In genomic region chr12:52448218-52448617, GRCm38 (mm10) we compare ENCODE assay signal across 9 mouse cellular contexts. TPM values are rescaled to one million over a fixed set of nuclear protein-coding genes. Genes with fewer than 3 reads are reported as not detected.
DNase-seq lines count a peak whose midpoint lies in the region; ATAC-seq and TF ChIP-seq lines count a peak whose summit lies in the region.
"Had no signal": no experiment of that assay in that cellular context is flagged by ENCODE, and none has a peak within 500 bp of the region (broad histone marks: within the 10 kb centered on the region; RNA-seq: fewer than 3 reads in every experiment).

No protein-coding gene starts in this region.

- H3K4me3 ChIP-seq in small intestine, adult 2 months (ENCODE audit: low read depth, low read length), result no peak overlapping the region
- no peak overlapping the region for H3K4me3 ChIP-seq in forebrain, postnatal 0 days (ENCODE audit: low read depth, low read length)
- H3K4me3 ChIP-seq: midbrain, embryonic 10.5 days had no signal

- H3K4me2 ChIP-seq in forebrain, postnatal 0 days (ENCODE audit: low read depth), result no peak overlapping the region

- no peak for ATAC-seq in forebrain, postnatal 0 days

- intact Hi-C loops in left cerebral cortex, postnatal 4 days (cut with DNase I), result no loop called here

- H3K27ac ChIP-seq in small intestine, adult 2 months (ENCODE audit: insufficient read depth, low read depth, low read length), result peak overlapping the region; percentile 98
- H3K27ac ChIP-seq in forebrain, postnatal 0 days (ENCODE audit: low read depth, low read length), result no peak overlapping the region
- H3K27ac ChIP-seq: midbrain, embryonic 10.5 days had no signal

- no peaks in the 10 kb centered on the region for H3K36me3 ChIP-seq in small intestine, adult 2 months (ENCODE audit: control insufficient read depth, insufficient read depth, low read length)
- no peaks in the 10 kb centered on the region for H3K36me3 ChIP-seq in forebrain, postnatal 0 days (ENCODE audit: insufficient read depth)
- H3K36me3 ChIP-seq: midbrain, embryonic 10.5 days had no signal

- no peaks in the 10 kb centered on the region for H3K9me3 ChIP-seq in forebrain, postnatal 0 days (ENCODE audit: low read length)
- H3K9me3 ChIP-seq: midbrain, embryonic 10.5 days had no signal

- no peaks in the 10 kb centered on the region for H3K27me3 ChIP-seq in small intestine, adult 2 months (ENCODE audit: control insufficient read depth, insufficient read depth, low read length)
- no peaks in the 10 kb centered on the region for H3K27me3 ChIP-seq in forebrain, postnatal 0 days (ENCODE audit: insufficient read depth, low read length)

- WGBS in small intestine, adult 2 months, result 26% methylated on average over 1 of the region's 1 CpGs
- WGBS in forebrain, postnatal 0 days, result 54% methylated on average over 1 of the region's 1 CpGs

- H3K4me1 ChIP-seq in small intestine, adult 2 months (ENCODE audit: control insufficient read depth, insufficient read depth, insufficient read length, low read length), result peaks cover 17% of the 10 kb centered on the region; the same call in 1 of the 2 replicates
- no peaks in the 10 kb centered on the region for H3K4me1 ChIP-seq in forebrain, postnatal 0 days (ENCODE audit: insufficient read depth)

- TF ChIP-seq CTCF in small intestine, adult 2 months (IDR thresholded peaks at IDR 0.05; ENCODE audit: extremely low read depth, insufficient read length, insufficient replicate concordance, low read depth, low read length), result no peak
- no peak for TF ChIP-seq CTCF in forebrain, postnatal 0 days (IDR thresholded peaks at IDR 0.05; ENCODE audit: low read depth)

- H3K9ac ChIP-seq in forebrain, postnatal 0 days, result no peak overlapping the region

- peak; percentile 16 for DNase-seq in left cerebral cortex, postnatal 4 days
- no peak for DNase-seq in left cerebral cortex, adult 8-10 months (ENCODE audit: low spot score in 2 of 2)
- peak; percentile 45 for DNase-seq in brain, adult 2 months (ENCODE audit: low read depth, low spot score)
- peak; percentile 92 to 93 for DNase-seq in kidney, adult 8-10 months
- no peak for DNase-seq in layer of hippocampus, postnatal 25 days (ENCODE audit: extremely low spot score in 1 of 2, low spot score in 1 of 2)
- no peak for DNase-seq in forebrain, postnatal 0 days
- DNase-seq in layer of hippocampus, adult 9-10 months (ENCODE audit: low spot score), result no peak

- TF ChIP-seq POLR2A in small intestine, adult 2 months (IDR thresholded peaks at IDR 0.05; ENCODE audit: low read depth, low read length), result no peak

RNA-seq across cellular contexts. Expression of gene Arhgap5, which starts 55.6 kb away (rescaled TPM):
- total RNA-seq in left cerebral cortex, postnatal 4 days (2021), result 10 to 100 TPM; 74.4 to 82.4 TPM
- 100 to 1,000 TPM; 136 to 163 (median 147) TPM for total RNA-seq in left cerebral cortex, adult 8-10 months (2022)
- polyA plus RNA-seq in small intestine, adult 2 months (2012; rRNA removed), result 0.23 and 1.2 TPM in 2 replicates
- 100 to 1,000 TPM; 130 to 134 TPM for total RNA-seq in layer of hippocampus, postnatal 25 days (2021)
- 81.0 and 82.6 TPM in 2 replicates for total RNA-seq in forebrain, postnatal 0 days (2014; rRNA removed)
- 20.1 and 26.0 TPM in 2 replicates for polyA plus RNA-seq in forebrain, postnatal 0 days (2015; fragmentation: Nextera tagmentation; extraction: Ambion mirVana)

Comparison
In these comparisons a context has a peak if more than half of its experiments do, and no peak if none do; other contexts are left out.
1. DNase-seq: peak in left cerebral cortex, postnatal 4 days (single experiment), brain, adult 2 months (single experiment) and kidney, adult 8-10 months (2 of 2); none in left cerebral cortex, adult 8-10 months (0 of 2), layer of hippocampus, postnatal 25 days (0 of 2), forebrain, postnatal 0 days (single experiment) and layer of hippocampus, adult 9-10 months (single experiment).